Mouse (Mus musculus) embryonic facial prominence, embryonic 10.5 days (tissue): ENCODE results near the gene Tmc7. TPM values are rescaled to one million over a fixed set of nuclear protein-coding genes. Genes with fewer than 3 reads are reported as not detected.

Source experiments
- DNase-seq: peaks from one replicate; pipeline ENCODE4 v3.0.0-alpha.2; 2017; ENCODE audit warnings: low spot score
- H3K27ac ChIP-seq: fragments of 300-500 bp; sonication (generic); replicated peaks from 2 replicates; pipeline ENCODE4 v1.5.1; 2016; ENCODE audit warnings: mild to moderate bottlenecking
- H3K27me3 ChIP-seq: fragments of 300-500 bp; sonication (generic); replicated peaks from 2 replicates; pipeline ENCODE4 v1.6.1; 2016; ENCODE audit warnings: low read depth, mild to moderate bottlenecking; ENCODE audit not compliant: poor library complexity, severe bottlenecking
- H3K36me3 ChIP-seq: fragments of 300-500 bp; sonication (generic); replicated peaks from 2 replicates; pipeline ENCODE4 v1.6.1; 2016; ENCODE audit warnings: mild to moderate bottlenecking, moderate library complexity
- H3K4me1 ChIP-seq: fragments of 300-500 bp; sonication (generic); 2 replicates; pipeline ENCODE4 v1.6.1; 2016
- H3K4me3 ChIP-seq: fragments of 300-500 bp; sonication (generic); 2 replicates; pipeline ENCODE4 v1.5.1; 2016; ENCODE audit warnings: mild to moderate bottlenecking, moderate library complexity
- H3K9me3 ChIP-seq: fragments of 300-500 bp; sonication (generic); 2 replicates; pipeline ENCODE4 v1.6.1; 2016; ENCODE audit warnings: mild to moderate bottlenecking
- WGBS: fragments of 180-500 bp; shearing (Covaris S2); methylation state at CpG from one replicate; pipeline ENCODE4 v1.1.7; 2016; 5-methylcytosine and 5-hydroxymethylcytosine counted together
- polyA plus RNA-seq: library from polyadenylated mRNA; unstranded; fragments of >200 nt; fragmentation: Nextera tagmentation; extraction: Ambion mirVana; gene quantifications from 2 replicates; pipeline ENCODE4 v1.2.1, GENCODE M21; 2016

Gene Tmc7
- polyA plus RNA-seq, 1 experiment from 2014 or later = 4.9 TPM

DNA sequence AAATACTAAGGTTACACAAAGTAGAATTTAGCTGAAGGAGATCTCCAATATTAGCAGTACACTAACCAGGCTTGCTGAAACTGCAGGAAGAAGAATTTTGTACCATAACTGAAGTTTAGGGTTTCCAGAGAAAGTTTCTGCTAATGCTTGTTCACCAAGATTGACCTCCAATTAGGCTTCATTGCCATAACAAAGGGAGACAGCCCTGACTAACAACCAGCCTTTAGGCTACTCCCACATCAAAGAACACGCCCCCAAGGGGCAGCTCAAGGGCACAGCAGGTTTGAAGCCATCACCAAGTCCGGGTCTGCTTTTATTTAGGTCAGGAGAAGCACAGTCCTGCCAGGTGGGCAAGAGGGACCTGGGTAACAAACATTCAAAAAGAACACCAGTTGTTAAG, 4.6 kb downstream of the Tmc7 start:
- peaks cover 11% of the 10 kb centered on the region; the same call in 1 of the 2 replicates for H3K9me3 ChIP-seq
- peaks cover 21% of the 10 kb centered on the region for H3K36me3 ChIP-seq
- peaks cover 34% of the 10 kb centered on the region for H3K4me1 ChIP-seq
- no peak overlapping the region for H3K4me3 ChIP-seq
- DNase-seq = no peak
- H3K27me3 ChIP-seq = no peaks in the 10 kb centered on the region
- 67% methylated on average over 2 of the region's 2 CpGs for whole genome bisulfite sequencing
- H3K27ac ChIP-seq = no peak overlapping the region

DNA sequence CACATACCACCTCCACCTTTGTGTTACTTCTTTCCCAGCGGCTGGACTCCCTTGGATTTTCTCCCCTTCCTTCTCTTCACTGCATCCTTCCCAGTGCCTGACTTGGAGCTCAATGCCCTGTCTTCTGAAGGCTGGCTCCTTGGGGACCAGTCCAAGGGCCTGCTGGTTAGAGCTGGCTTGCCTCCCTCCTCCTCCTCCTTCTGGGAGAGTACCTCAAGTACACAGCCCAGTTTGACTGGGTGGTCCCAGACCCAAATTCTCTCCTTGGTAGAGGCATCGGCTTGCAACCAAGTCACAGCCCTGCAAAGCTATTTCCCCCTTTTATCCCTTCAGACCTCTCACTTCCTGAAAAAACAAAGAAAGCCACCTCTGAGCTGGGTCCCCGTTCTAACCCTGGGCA, 6.3 kb downstream of the Tmc7 start:
- DNase-seq = no peak
- 72% methylated on average over 3 of the region's 3 CpGs for WGBS
- no peaks in the 10 kb centered on the region for H3K27me3 ChIP-seq
- peaks cover 21% of the 10 kb centered on the region for H3K36me3 ChIP-seq
- H3K4me1 ChIP-seq = peaks cover 18% of the 10 kb centered on the region
- peak overlapping the region; percentile 75 for H3K27ac ChIP-seq
- H3K4me3 ChIP-seq = no peak overlapping the region
- peaks cover 11% of the 10 kb centered on the region; the same call in 1 of the 2 replicates for H3K9me3 ChIP-seq

- WGBS = 72% methylated on average over 5 of the region's 5 CpGs
- no peaks in the 10 kb centered on the region for H3K27me3 ChIP-seq
- H3K36me3 ChIP-seq = peaks cover 4% of the 10 kb centered on the region; the same call in 1 of the 2 replicates
- peaks cover 8% of the 10 kb centered on the region; the same call in 1 of the 2 replicates for H3K4me1 ChIP-seq
- no peak overlapping the region for H3K4me3 ChIP-seq
- no peaks in the 10 kb centered on the region for H3K9me3 ChIP-seq
- H3K27ac ChIP-seq = no peak overlapping the region
- DNase-seq = no peak
Measured at GRCm38 (mm10) chr7:118572039-118572438, 12.5 kb downstream of the Tmc7 start.

- WGBS = 56% methylated on average over 5 of the region's 5 CpGs
- no peak overlapping the region for H3K27ac ChIP-seq
Measured at GRCm38 (mm10) chr7:118571350-118571749, 13.2 kb downstream of the Tmc7 start.

DNA sequence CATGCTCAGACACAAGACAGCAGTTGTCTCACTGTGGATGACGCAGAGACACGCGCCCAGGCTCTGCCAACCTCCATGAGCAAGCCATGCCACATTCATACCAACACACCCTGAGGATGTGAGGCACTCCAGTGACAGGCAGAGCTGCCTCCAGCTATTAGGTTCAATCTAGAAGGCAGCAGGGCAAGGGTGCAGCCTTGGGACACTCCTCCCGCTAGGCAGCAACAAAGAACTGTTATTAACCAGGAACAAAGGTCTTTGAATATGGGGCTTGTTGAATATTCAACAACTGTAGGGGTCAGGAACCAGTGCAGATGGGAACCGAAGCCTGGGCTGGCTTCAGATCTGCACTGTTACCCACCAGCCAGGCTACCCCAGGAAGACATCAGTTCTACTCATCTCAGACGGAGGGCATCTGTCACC, 15.4 kb downstream of the Tmc7 start:
- 0 out of 2 replicates have a peak overlapping the region, but pooled peaks have one; percentile 49 for H3K27ac ChIP-seq

More at GRCm38 (mm10) chr7:118571350-118571749, 13.2 kb downstream of the Tmc7 start:
- Histone ChIP-seq H3K27me3 (no peaks in the 10 kb centered on the region), H3K4me3 (no peak overlapping the region), H3K4me1 (peaks cover 8% of the 10 kb centered on the region; the same call in 1 of the 2 replicates), H3K9me3 (no peaks in the 10 kb centered on the region), H3K36me3 (peaks cover 4% of the 10 kb centered on the region; the same call in 1 of the 2 replicates)
- DNase-seq = no peak

GRCm38 (mm10) chr7:118554290-118554689, 30.2 kb downstream of the Tmc7 start:
- peaks cover 4% of the 10 kb centered on the region; the same call in 1 of the 2 replicates for H3K9me3 ChIP-seq
- no peaks in the 10 kb centered on the region for H3K27me3 ChIP-seq
- 82% methylated on average over 2 of the region's 2 CpGs for WGBS
- H3K36me3 ChIP-seq = peaks cover 68% of the 10 kb centered on the region
- H3K27ac ChIP-seq = no peak overlapping the region
- H3K4me1 ChIP-seq = no peaks in the 10 kb centered on the region
- no peak overlapping the region for H3K4me3 ChIP-seq
- DNase-seq = no peak

More for the DNA sequence above, 15.4 kb downstream of the Tmc7 start:
- 66% methylated on average over 6 of the region's 6 CpGs for WGBS
- Histone ChIP-seq H3K4me1 (peaks cover 8% of the 10 kb centered on the region; the same call in 1 of the 2 replicates), H3K36me3 (peaks cover 11% of the 10 kb centered on the region), H3K27me3 (no peaks in the 10 kb centered on the region), H3K4me3 (no peak overlapping the region), H3K9me3 (no peaks in the 10 kb centered on the region)
- DNase-seq = no peak

DNA sequence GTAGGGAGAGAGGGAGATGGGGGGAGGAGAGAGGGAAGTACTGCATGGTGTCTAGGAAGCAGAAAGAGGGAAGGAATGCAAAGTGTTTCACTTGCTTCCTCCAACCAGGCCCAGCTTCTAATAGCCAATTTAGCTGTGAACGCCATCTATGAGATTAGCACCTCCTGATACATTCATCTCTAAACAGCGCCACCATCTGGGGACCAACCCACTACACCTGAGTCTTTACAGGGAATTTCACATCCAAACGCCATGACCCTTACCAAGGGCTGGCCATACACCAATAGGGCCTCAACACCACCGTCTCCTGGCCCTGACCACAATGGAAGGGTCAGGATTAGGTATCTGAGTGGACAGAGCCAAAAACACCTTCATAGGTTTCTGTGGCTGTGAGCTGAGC, 30.7 kb downstream of the Tmc7 start:
- Histone ChIP-seq H3K27ac (no peak overlapping the region), H3K36me3 (peaks cover 71% of the 10 kb centered on the region), H3K9me3 (peaks cover 4% of the 10 kb centered on the region; the same call in 1 of the 2 replicates), H3K27me3 (no peaks in the 10 kb centered on the region), H3K4me1 (no peaks in the 10 kb centered on the region), H3K4me3 (no peak overlapping the region)
- 72% methylated on average over 4 of the region's 4 CpGs for WGBS
- no peak for DNase-seq

- Histone ChIP-seq H3K27me3 (no peaks in the 10 kb centered on the region), H3K9me3 (peaks cover 4% of the 10 kb centered on the region; the same call in 1 of the 2 replicates), H3K4me3 (no peak overlapping the region), H3K36me3 (peaks cover 59% of the 10 kb centered on the region), H3K4me1 (no peaks in the 10 kb centered on the region), H3K27ac (no peak overlapping the region)
- DNase-seq = no peak
- WGBS = 78% methylated on average over 10 of the region's 10 CpGs
Measured at GRCm38 (mm10) chr7:118547451-118547850, 37.1 kb downstream of the Tmc7 start.

DNA sequence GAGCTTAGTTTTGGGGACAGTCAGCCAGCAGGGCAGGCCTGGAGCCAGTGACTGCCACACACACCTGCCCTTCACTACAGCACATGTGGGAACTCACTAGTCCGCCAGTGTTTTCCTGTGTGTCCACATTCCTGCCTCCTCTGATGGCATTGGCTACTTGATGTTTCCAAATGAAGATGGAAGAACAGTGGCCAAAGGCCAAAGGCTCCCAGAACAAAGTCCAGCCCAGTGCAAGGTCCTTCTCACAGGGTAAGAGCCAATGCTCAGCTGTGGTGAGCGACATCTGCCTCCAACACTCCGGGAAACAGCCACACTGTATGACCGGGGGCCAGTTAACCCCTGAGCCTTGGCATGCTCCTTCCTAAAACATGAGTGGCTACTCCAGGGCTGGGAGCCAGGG, 40.4 kb downstream of the Tmc7 start:
- no peak for DNase-seq
- 88% methylated on average over 4 of the region's 4 CpGs for WGBS

GRCm38 (mm10) chr7:118535076-118535475, 49.5 kb downstream of the Tmc7 start:
- H3K27ac ChIP-seq = no peak overlapping the region
- no peak for DNase-seq
- no peak overlapping the region for H3K4me3 ChIP-seq
- peaks cover 12% of the 10 kb centered on the region; the same call in 1 of the 2 replicates for H3K4me1 ChIP-seq
- H3K36me3 ChIP-seq = peaks cover 4% of the 10 kb centered on the region; the same call in 1 of the 2 replicates
- no peaks in the 10 kb centered on the region for H3K9me3 ChIP-seq
- WGBS = 87% methylated on average over 4 of the region's 4 CpGs
- H3K27me3 ChIP-seq = no peaks in the 10 kb centered on the region

More for the DNA sequence above, 40.4 kb downstream of the Tmc7 start:
- Histone ChIP-seq H3K36me3 (peaks cover 34% of the 10 kb centered on the region), H3K27me3 (no peaks in the 10 kb centered on the region), H3K27ac (no peak overlapping the region), H3K4me1 (no peaks in the 10 kb centered on the region), H3K9me3 (no peaks in the 10 kb centered on the region), H3K4me3 (no peak overlapping the region)

- peaks cover 4% of the 10 kb centered on the region for H3K36me3 ChIP-seq
- DNase-seq = no peak
- H3K4me1 ChIP-seq = peaks cover 12% of the 10 kb centered on the region; the same call in 1 of the 2 replicates
- H3K9me3 ChIP-seq = no peaks in the 10 kb centered on the region
- H3K4me3 ChIP-seq = no peak overlapping the region
- 77% methylated on average over 3 of the region's 3 CpGs for WGBS
- no peak overlapping the region for H3K27ac ChIP-seq
- no peaks in the 10 kb centered on the region for H3K27me3 ChIP-seq
Measured at GRCm38 (mm10) chr7:118534326-118534725, 50.2 kb downstream of the Tmc7 start.

GRCm38 (mm10) chr7:118533178-118533578, 51.4 kb downstream of the Tmc7 start, which contains the start of gene Coq7:
Gene Coq7 (minus strand): TSS chr7:118533356.
- H3K27me3 ChIP-seq = no peaks in the 10 kb centered on the region
- peak within 1 kb of the TSS; percentile 83 for H3K4me3 ChIP-seq
- under 1% methylated on average over 31 of the region's 31 CpGs for WGBS
- peaks cover 13% of the 10 kb centered on the region for H3K36me3 ChIP-seq
- H3K9me3 ChIP-seq = no peaks in the 10 kb centered on the region
- H3K4me1 ChIP-seq = peaks cover 12% of the 10 kb centered on the region; the same call in 1 of the 2 replicates
- peak; percentile 95 for DNase-seq
- peak within 1 kb of the TSS; percentile 98 for H3K27ac ChIP-seq

GRCm38 (mm10) chr7:118532519-118533177, 51.9 kb downstream of the Tmc7 start:
- H3K27me3 ChIP-seq = no peaks in the 10 kb centered on the region
- no peaks in the 10 kb centered on the region for H3K9me3 ChIP-seq
- peak overlapping the region; percentile 98 for H3K27ac ChIP-seq
- H3K4me1 ChIP-seq = peaks cover 12% of the 10 kb centered on the region; the same call in 1 of the 2 replicates
- DNase-seq = peak; percentile 96
- WGBS = 1% methylated on average over 36 of the region's 36 CpGs
- H3K4me3 ChIP-seq = peak overlapping the region; percentile 83
- H3K36me3 ChIP-seq = peaks cover 18% of the 10 kb centered on the region
